Mouse (Mus musculus): ENCODE results near the gene Selenoi. TPM values are rescaled to one million over a fixed set of nuclear protein-coding genes. Genes with fewer than 3 reads are reported as not detected.
A peak's percentile ranks its signal among the peaks of the same experiment; 100 is the strongest.
"Not testable (repeated sequence)": the region's sequence is repeated elsewhere in the genome, so short reads cannot be mapped to it uniquely, and the experiment has no call there.

Selenoi gene
- total RNA-seq (2021), result 1 to 10 TPM; 9.0 to 9.8 TPM
- long read RNA-seq, experiment 1, full-length matches to known transcripts, result 1 of 6 reads
- long read RNA-seq, experiment 1, partial matches to known transcripts, result 1 of 6 reads
- long read RNA-seq, experiment 1, other reads (novel, unspliced or antisense), result 4 of 6 reads
- long read RNA-seq, experiment 2, full-length matches to known transcripts, result 3 of 6 reads
- long read RNA-seq, experiment 2, partial matches to known transcripts, result 0 of 6 reads
- long read RNA-seq, experiment 2, other reads (novel, unspliced or antisense), result 3 of 6 reads

DNA sequence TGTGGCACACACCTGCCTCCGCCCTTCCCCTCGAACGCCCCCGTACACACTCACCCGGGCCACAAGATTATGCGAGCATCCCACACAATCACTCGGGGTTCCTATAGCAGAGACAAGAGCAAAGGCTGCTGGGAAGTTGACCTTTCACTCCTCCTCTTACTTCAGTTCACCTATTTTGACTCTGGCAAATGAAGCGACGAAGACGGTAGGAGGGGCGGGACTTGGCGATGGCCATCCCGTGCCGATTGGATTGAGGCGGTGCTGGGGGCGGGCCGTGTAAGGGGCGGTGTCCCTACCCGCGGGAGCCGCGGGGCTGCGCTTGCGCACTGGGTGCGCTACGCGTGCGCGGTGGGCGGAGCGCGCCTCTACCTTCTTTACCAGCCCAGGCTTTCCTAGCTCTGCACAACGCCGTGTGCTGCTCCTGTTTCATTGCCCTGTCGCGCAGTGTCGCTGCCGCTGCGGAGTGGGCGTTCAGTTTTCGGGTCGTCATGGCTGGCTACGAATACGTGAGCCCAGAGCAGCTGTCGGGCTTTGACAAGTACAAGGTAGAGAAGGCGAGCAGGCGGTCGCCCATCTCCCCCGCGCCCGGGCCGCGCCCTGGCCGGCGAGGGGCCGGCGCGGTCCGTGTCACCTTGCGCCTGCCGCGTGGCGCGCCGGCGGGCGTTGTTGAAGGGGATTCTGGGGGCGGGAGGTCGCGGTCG lies at the start of gene Selenoi:
TSS of gene Selenoi (plus strand) at position 311 of the 701 bp plus-strand sequence.
- DNase-seq, result peak; percentile 98 to 99
- intact Hi-C loops (cut with DNase I), result no loop called here

DNA sequence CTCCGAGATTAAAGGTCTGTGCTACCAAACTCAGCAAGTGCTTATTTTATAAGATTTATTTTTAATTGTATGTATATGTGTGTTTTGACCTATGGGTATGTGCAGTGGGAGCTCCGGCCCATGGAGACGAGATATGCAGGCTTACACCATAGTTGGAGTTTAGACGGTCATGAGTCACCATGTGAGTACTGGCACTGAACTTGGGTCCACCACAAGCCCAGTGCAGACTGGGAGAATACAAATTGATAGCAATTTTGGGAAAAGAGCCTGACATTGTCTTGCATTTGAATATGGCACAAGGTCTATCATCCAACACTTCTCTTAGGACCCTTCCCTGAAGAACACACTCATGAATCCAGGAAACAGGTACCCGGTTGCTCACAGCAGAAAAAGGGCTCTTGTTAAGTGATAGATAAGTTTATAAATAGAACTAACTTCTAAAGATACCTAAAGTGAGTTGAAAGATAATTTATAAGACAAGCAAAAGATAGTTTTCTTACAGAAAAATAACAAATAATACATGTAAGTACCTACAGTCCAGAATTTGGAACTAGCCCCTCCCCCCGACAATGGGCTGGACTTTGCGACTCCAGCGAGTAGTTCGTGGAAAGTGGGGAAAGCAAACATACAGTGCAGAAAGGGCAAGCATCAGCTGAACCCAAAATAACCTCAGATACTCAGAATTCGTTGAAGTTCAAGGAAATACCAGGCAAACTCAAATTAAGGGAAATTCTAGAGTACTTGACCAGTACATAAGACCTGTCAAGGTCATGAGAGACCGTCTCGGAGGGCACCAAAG lies 44.5 kb upstream of the Selenoi start:
- no peak for DNase-seq
- intact Hi-C loops (cut with DNase I), result loop anchor here (5.0 kb wide), 1 partner anchor 61 kb away; no protein-coding TSS in a partner anchor

DNA sequence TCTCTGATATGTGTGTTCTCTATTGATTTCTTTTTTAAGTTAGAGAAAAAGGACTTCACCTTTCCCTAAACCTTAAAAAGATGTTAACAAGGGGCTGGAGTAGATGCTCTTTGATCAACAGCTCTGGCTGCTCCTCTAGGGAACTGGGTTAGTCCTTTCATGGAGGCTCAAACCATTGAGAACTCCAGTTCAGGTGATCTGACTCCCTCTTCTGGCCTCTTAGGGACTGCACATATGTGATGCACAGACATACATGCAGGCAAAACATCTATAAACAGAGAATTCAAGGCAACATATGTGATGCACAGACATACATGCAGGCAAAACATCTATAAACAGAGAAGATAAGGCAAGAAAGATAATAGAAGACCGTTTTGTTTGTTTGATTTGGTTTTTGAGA lies 39.9 kb upstream of the Selenoi start:
- intact Hi-C loops (cut with DNase I), result no loop called here
- DNase-seq, result no peak

DNA sequence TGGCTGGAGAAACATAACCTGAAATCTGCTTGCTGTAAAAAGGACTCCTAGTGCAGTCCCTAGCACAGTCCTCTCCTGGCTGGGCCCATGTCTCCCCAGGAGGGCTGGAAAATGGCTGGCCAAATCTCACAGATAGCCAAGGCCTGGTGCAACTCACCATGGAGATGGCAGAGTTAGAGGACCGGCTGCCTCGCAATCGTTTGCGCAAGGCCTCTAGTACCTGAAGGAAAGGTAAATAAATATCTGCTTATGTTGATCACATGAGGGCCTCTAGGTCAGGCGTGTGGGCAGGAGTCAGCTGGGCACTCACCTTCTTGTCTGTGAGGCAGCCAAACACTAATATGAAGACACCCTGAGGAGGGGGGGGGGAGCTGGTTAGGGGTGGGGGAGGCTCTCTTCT lies 37.0 kb upstream of the Selenoi start:
- intact Hi-C loops (cut with DNase I), result no loop called here
- no peak for DNase-seq

DNA sequence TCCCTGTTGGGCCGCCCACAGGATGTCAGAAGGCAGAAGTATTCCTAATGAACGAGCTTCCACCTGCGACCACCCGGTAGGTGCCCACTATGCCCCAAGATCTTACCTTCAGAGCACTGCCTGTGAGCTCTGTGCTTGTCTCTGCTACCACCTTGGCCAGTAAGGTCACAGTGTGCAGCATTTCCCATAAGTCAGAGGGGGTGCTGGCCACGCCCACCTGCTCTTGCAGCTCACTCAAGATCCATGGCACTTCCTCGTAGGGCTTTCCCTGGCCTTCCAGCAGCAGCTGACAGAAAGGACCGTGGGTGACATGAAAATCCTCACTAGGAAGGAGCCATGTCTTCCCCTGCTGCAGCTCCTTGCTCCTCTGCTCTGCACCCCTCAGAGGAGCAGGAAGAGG lies 34.1 kb upstream of the Selenoi start:
- no peak for DNase-seq
- intact Hi-C loops (cut with DNase I), result no loop called here

DNA sequence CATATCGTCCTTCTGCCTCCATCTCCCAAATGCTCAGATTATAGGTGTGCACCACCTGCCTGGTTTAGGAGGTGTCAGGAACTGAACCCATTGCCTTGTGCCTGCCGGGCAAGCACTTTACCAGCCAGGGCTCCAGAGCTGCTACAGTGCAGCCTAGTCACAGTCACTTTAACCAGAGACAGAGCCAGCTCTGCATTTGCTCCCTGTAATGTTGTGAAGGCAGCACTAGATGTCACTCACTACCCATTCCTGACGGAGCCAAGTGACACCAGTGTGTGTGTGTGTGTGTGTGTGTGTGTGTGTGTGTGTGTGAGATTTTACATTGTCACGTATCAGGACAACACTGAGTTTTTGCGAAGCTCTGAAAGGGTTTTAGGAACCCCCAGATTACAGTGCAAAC lies 30.9 kb upstream of the Selenoi start:
- no peak for DNase-seq

DNA sequence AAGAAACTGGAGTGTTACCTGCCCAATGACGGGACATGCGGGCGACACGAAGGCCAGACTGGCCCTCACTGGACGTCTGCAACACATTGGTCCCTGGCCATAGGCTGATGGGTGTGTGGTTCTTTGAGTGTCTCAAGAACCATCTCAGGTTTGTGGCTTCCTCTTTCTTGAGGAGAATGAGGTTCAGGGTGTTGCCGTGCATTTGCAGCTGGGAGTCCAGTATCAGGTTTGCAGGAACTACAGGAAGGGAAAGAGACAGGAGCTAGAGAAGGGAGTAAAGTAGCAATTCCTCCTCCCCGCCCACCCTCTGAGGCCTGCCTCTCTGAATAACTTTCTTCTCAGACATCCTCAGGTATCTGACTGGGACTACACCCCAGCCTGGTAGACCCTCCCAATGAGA lies 30.2 kb upstream of the Selenoi start:
- intact Hi-C loops (cut with DNase I), result no loop called here
- no peak for DNase-seq

More for the DNA sequence above, 30.9 kb upstream of the Selenoi start:
- intact Hi-C loops (cut with DNase I), result no loop called here

DNA sequence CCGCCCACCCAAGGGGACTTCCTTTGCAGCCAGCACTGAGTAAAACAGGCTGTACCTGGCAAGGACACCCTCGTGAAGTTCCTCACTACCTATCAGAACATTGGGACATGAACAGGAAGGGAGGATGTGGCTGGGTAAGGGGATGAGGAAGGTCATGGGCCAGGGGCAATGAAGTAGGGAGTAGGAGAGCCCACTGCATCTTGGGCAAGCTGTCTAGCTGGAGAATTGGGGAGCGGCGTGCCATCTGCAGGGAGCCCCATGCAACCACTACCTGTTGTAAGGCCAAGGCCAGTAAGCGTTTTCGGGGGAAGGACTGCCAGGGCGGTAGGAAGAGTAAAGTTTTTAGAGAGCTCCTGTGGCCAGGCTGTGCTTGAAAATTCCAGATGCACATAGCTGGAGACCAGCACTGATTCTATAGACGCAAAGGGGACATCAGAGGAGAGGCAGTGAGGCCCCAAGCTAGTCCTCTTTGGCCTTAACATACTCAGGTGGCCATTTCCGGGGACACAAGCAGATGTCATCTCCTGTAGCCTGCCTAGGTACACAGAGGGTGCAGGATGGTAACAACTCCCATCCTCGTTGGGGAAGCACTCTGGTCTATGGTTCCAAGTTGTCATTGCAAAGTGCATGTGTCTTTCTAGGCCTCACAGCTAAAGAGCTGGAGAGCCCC lies 29.0 kb upstream of the Selenoi start:
- intact Hi-C loops (cut with DNase I), result no loop called here
- no peak for DNase-seq

DNA sequence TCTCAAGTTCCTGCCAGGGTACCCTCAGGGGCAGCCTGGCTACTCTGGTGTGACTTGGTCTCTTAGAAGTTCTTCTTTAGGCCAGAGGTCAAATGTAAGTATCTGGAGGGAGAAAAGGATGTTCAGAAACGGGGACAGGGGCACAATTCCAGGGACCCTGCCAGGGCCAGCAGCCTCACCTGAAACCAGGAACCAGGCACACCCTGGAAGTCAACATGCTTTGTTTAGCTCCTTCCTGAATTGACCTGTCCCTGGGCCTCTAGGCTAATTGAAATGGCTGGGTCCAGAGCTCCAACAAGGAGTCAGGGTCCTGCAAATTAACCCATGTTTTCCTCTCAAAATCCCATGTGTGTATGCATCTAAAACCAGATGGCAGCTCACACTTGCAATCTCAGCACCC lies 27.9 kb upstream of the Selenoi start:
- intact Hi-C loops (cut with DNase I), result no loop called here
- no peak for DNase-seq

DNA sequence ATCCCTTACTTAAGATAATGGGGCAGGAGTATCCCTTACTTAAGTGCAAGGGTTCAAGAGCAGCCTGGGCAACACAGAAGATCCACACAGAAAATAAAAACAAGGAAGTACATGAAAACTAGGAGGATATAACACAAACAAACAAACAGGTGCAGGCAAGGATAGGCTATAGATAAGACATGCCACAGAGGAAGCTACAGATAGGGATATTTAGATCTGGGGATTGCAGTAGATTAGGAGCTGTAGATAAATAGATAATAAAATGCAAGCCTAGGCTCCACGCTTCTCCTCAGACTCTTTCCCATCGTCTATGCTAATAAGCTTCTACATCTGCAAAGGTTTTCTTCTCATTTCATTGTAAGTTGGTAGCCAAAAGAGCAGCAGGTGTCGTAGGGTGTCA lies 27.3 kb upstream of the Selenoi start:
- intact Hi-C loops (cut with DNase I), result no loop called here
- DNase-seq, result no peak

DNA sequence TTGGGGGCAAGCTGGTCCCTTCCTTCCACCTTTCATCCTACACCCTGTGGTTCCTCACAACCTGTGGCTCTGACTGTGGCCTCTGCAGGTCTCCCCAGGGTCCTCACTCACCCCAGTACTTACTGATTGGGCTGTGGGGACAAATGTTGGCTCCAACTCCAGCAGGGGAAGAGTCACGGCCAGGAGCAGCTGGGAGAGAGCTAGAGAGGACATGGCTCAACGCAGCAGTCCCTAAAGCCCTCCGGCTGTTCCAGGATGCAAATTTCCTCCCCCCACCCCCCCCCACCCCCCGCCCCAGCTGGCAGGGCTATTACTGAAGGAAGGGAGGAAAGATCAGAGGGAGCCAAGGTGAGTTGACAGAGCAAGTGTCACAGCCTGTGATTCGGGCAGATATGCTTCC lies 26.9 kb upstream of the Selenoi start, which contains the start of gene Adgrf3:
TSS of gene Adgrf3 (minus strand) at position 230 of the 400 bp plus-strand sequence.
- no peak for DNase-seq
- intact Hi-C loops (cut with DNase I), result no loop called here

DNA sequence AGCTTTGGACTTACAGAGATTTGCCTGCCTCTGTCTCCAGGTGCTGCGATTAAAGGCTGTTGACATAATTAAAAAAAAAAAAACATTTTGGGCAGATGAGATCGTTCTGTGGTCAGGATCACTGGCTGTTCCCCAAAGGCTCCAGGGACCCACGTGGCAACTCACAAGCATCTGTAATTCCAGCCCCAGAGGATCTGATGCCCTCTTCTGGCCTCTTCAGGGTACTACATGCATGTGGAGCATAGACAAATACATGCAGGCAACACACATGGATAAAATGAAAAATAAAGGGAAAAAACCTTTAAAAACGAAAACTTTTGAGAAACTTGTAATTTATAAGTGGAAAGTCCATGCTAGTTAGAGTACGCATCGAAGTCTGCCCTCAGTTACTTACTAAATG lies 25.1 kb upstream of the Selenoi start:
- intact Hi-C loops (cut with DNase I), result no loop called here
- DNase-seq, result no peak

DNA sequence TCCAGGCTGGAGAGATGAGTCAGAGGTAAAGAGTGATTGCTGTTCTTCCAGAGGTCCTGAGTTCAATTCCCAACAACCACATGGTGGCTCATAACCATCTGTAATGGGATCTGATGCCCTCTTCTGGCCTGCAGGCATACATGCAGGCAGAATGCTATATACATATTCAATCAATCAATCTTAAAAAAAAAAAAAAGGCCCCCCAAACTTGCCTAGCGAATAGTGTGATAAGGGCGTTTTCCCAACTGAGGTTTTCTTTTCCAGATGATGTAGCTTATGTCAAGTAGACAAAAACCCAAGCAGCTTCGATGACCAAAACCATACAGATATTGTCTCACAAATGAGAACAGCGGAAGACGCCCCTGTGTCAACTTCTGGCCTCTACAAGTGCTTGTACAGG lies 21.6 kb upstream of the Selenoi start:
- DNase-seq, result not testable (repeated sequence)
- intact Hi-C loops (cut with DNase I), result loop anchor here (5.0 kb wide), 1 partner anchor 267 kb away; no protein-coding TSS in a partner anchor

DNA sequence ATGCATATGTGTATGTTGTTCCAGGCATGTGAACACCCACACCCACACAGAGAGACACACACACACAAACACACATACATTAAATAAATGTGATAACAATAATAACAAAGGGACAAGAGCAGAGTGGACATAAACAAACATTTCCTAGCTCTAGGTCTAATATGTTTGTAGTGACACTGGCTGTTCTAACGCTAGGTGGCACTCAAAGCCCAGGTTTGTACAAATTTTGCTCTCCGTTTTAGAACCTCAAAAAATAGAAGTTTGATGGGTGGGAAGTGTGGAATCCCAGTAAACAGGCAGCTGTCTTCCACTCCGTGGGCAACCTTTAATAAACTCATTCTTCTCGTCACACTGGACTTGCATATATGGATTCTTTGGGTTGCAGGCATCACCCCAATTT lies 17.5 kb upstream of the Selenoi start:
- peak in 1 of 2 experiments; percentile 24 for DNase-seq

DNA sequence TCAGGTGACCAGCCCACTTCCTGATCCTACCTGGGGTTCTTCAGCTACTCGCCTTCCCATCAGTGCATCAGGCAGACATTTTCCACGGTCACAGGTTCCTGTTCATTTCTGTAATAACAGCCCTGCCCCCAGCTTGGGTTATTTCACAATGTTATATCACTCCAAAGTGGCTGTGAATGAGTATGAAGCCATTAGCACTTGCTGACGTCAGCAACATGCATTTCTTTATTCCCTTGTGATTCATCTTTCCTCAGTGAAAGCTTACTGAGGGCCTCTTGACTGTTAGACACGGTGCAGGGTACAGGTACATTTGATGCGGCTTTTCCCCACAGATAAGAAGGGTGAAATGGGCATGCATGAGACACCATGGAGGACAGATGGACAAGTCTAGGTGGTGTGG lies 16.4 kb upstream of the Selenoi start:
- intact Hi-C loops (cut with DNase I), result no loop called here
- DNase-seq, result no peak

More for the DNA sequence above, 17.5 kb upstream of the Selenoi start:
- intact Hi-C loops (cut with DNase I), result loop anchor here (5.0 kb wide), 1 partner anchor 262 kb away; no protein-coding TSS in a partner anchor

DNA sequence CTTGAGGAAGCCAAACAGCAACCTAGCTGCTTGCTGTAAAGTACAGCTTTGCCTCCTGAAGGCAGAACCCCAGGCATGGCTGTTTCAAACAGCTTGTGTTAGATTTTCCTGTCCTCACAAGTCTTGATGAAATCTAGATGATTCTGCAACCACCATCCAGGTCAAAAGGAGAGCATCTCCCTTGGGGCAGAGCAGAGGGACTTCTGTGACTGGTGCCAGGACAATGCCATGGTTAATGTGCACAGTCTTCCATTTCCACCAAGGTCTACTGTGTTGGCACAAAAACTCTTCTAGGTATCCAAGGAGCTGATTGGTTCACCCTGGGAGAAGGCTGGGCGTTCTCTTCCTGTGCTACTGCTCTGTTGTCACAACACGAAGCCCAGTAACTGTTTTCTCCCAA lies 12.7 kb upstream of the Selenoi start:
- intact Hi-C loops (cut with DNase I), result no loop called here
- no peak for DNase-seq

DNA sequence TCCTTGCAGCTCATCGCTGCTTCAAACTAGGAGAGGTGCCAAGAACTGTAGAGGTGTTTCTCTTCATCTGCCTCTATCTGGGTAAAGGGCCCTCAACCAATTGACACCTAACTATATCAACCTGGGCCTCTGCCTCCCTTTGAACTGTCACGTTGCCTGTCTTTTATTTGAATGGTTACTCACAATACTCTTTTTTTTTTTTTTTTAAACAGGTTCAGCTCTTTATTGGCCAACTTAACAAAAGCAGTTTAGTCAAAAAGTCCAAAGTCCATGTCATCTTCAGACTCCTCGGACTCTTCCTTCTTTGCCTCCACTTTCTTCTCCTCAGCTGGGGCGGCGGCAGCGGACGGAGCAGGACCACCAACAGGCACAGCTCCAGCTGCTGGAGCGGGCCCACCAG lies 11.7 kb upstream of the Selenoi start:
- no peak for DNase-seq
- intact Hi-C loops (cut with DNase I), result no loop called here

DNA sequence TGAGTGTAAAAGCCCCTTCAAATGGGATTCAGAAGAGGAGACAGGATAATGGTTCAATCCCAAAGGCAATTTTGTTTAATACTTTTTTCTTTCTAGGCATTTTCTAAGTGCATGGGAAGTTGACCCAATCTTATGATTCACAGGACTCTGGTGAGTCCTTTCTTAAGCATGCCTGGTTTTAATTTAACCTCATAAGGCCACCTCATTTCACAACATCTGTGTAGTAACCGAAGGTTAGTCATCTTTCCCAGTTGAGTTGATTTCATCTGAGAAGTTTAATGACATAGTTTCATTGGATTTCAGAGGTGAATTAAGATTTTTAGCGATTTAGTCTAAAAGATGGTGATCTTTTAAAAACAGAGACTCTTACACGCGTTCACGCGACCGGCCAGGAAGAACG lies 9.7 kb upstream of the Selenoi start:
- no peak for DNase-seq
- intact Hi-C loops (cut with DNase I), result no loop called here

DNA sequence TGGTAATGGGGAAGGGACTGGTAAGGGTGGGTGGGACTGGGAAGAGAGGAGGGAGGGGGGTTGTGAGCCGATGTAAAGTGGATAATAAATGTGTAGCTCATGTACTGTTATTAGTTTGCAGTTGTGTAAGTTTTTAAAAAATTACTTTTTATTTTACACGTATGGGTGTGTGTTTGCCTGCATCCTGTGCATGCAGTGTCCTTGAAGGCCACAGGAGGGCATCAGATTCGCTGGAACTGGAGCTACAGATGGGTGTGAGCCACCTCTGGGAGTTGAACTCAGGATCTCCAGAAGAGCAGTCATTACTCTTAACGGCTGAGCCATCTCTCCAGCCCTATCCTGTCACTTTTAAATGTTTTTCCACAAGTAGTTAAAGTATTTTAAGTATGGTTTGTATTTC lies 1.5 kb upstream of the Selenoi start:
- intact Hi-C loops (cut with DNase I), result no loop called here
- no peak for DNase-seq

DNA sequence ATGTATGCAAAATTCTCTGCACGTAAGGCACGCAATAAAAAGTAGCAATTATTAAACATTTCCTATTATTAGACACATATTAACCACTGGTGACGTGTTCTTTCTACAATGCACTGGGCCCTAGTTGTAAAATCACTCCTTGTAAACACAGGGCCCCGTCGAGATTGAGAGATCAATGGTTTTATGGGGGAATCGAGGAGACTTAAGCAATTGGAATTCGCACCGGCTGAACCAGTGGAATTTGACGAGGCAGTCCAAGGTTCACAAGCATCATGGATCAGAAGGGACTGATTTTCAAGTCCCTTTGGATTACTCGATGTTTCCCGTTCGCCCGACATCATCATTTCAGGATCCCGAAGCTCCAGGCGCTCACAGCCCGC lies 500 bp upstream of the Selenoi start:
- DNase-seq, result no peak
- intact Hi-C loops (cut with DNase I), result no loop called here

DNA sequence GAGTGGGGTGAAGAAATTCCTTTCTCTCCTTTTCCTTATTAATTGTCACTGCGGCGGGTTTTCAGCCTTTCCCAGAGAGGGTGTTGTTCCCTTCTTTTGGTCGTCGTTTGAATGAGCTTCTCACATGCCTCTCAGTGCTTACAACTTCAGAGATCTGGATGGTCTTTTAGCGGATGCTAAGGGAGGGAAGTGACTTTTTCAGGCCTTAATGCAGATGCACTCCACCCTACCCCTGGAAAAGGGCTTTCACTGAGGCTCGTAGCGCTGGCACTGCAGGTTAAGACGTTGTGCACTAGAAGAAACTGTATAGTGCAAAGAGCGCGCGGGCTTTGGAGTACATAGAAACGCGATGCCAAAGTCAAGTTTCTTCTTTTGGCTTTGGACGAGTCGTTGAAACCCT lies 661 bp downstream of the Selenoi start:
- intact Hi-C loops (cut with DNase I), result no loop called here
- no peak for DNase-seq
